Mouse (Mus musculus): ENCODE results near the gene Gprc5d.

Gprc5d gene

GRCm38 (mm10) chr6:135136439-135137161, 18.5 kb upstream of the Gprc5d start:
- DNase-seq (ENCODE audit: low read depth in 1 of 2, low spot score in 2 of 2) = no peak

GRCm38 (mm10) chr6:135135735-135136134, 17.7 kb upstream of the Gprc5d start:
- no peak for DNase-seq (ENCODE audit: low read depth in 1 of 2, low spot score in 2 of 2)

GRCm38 (mm10) chr6:135133486-135133885, 15.4 kb upstream of the Gprc5d start:
- no peak for DNase-seq (ENCODE audit: low read depth in 1 of 2, low spot score in 2 of 2)

- no peak for DNase-seq (ENCODE audit: low read depth in 1 of 2, low spot score in 2 of 2)
Observed at GRCm38 (mm10) chr6:135133086-135133485, 15.0 kb upstream of the Gprc5d start.

GRCm38 (mm10) chr6:135124755-135125380, 6.8 kb upstream of the Gprc5d start:
- DNase-seq (ENCODE audit: low read depth in 1 of 2, low spot score in 2 of 2) = no peak

- no peak for DNase-seq (ENCODE audit: low read depth in 1 of 2, low spot score in 2 of 2)
Observed at GRCm38 (mm10) chr6:135116479-135116878, 1.6 kb downstream of the Gprc5d start.

GRCm38 (mm10) chr6:135113114-135113436, 5.0 kb downstream of the Gprc5d start:
- DNase-seq (ENCODE audit: low read depth in 1 of 2, low spot score in 2 of 2) = no peak

- DNase-seq (ENCODE audit: low read depth in 1 of 2, low spot score in 2 of 2) = no peak
Observed at GRCm38 (mm10) chr6:135112411-135113113, 5.5 kb downstream of the Gprc5d start.

GRCm38 (mm10) chr6:135107014-135107413, 11.1 kb downstream of the Gprc5d start:
- no peak for DNase-seq (ENCODE audit: low read depth in 1 of 2, low spot score in 2 of 2)

GRCm38 (mm10) chr6:135102736-135103303, 15.3 kb downstream of the Gprc5d start:
- no peak for DNase-seq (ENCODE audit: low read depth in 1 of 2, low spot score in 2 of 2)

GRCm38 (mm10) chr6:135100787-135101472, 17.2 kb downstream of the Gprc5d start:
- DNase-seq (ENCODE audit: low read depth in 1 of 2, low spot score in 2 of 2) = no peak

- DNase-seq (ENCODE audit: low read depth in 1 of 2, low spot score in 2 of 2) = no peak
Observed at GRCm38 (mm10) chr6:135092798-135093470, 25.1 kb downstream of the Gprc5d start.

- DNase-seq (ENCODE audit: low read depth in 1 of 2, low spot score in 2 of 2) = no peak
Observed at GRCm38 (mm10) chr6:135090661-135091060, 27.4 kb downstream of the Gprc5d start.

GRCm38 (mm10) chr6:135089786-135090185, 28.3 kb downstream of the Gprc5d start:
- no peak for DNase-seq (ENCODE audit: low read depth in 1 of 2, low spot score in 2 of 2)

- peak in 1 of 2 experiments; percentile 38 for DNase-seq (ENCODE audit: low read depth in 1 of 2, low spot score in 2 of 2)
Observed at GRCm38 (mm10) chr6:135087721-135088451, 30.2 kb downstream of the Gprc5d start.

- no peak for DNase-seq (ENCODE audit: low read depth in 1 of 2, low spot score in 2 of 2)
Observed at GRCm38 (mm10) chr6:135085703-135086102, 32.4 kb downstream of the Gprc5d start.

- DNase-seq (ENCODE audit: low read depth in 1 of 2, low spot score in 2 of 2) = no peak
Observed at GRCm38 (mm10) chr6:135083991-135084502, 34.0 kb downstream of the Gprc5d start.

GRCm38 (mm10) chr6:135078420-135078819, 39.7 kb downstream of the Gprc5d start:
- DNase-seq (ENCODE audit: low read depth in 1 of 2, low spot score in 2 of 2) = no peak

GRCm38 (mm10) chr6:135076202-135076601, 41.9 kb downstream of the Gprc5d start:
- no peak for DNase-seq (ENCODE audit: low read depth in 1 of 2, low spot score in 2 of 2)

GRCm38 (mm10) chr6:135074405-135074947, 43.6 kb downstream of the Gprc5d start:
- no peak for DNase-seq (ENCODE audit: low read depth in 1 of 2, low spot score in 2 of 2)
